In the genomic region with DNA sequence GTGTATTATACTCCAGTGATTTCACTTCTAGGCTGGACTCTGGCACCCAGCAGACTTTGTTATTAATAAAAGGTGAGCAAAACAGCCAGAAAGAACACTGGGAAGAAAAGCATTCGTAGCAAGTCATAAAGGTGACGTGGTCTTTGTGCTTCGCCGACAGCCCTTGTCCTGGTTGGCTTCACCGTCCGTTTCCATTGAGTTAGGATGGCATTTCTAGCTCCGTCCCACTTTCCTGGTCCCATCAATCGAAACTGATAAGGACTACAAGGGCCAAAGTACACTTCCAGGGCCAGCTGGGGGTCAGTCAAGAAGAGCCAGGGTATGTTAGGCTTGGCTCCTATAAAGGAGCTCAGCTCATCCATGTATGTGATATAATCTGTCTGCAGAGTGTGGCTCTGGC, we compare ENCODE assay signal across 46 mouse cellular contexts. TPM values are rescaled to one million over a fixed set of nuclear protein-coding genes. Genes with fewer than 3 reads are reported as not detected.
"Had no signal": no experiment of that assay in that cellular context is flagged by ENCODE, and none has a peak within 500 bp of the region (broad histone marks: within the 10 kb centered on the region; RNA-seq: fewer than 3 reads in every experiment).

No protein-coding gene starts in this region.

- H3K4me1 ChIP-seq: heart, embryonic 10.5 days; heart, embryonic 12.5 days; heart, embryonic 13.5 days; heart, embryonic 15.5 days; hindbrain, embryonic 10.5 days; hindbrain, embryonic 12.5 days; hindbrain, embryonic 13.5 days; hindbrain, embryonic 15.5 days; intestine, embryonic 15.5 days; kidney, embryonic 15.5 days had no signal

- H3K9ac ChIP-seq: heart, embryonic 12.5 days; heart, embryonic 13.5 days; heart, embryonic 15.5 days; hindbrain, embryonic 12.5 days; hindbrain, embryonic 13.5 days; hindbrain, embryonic 14.5 days; hindbrain, embryonic 15.5 days; intestine, embryonic 15.5 days; kidney, embryonic 15.5 days had no signal

- H3K4me3 ChIP-seq: heart, embryonic 10.5 days; heart, embryonic 12.5 days; heart, embryonic 13.5 days; heart, embryonic 15.5 days; hindbrain, embryonic 10.5 days; hindbrain, embryonic 12.5 days; hindbrain, embryonic 13.5 days; hindbrain, embryonic 15.5 days; intestine, embryonic 15.5 days; kidney, embryonic 15.5 days; layer of hippocampus, adult 2 months; left cerebral cortex, adult 2 months had no signal

- H3K4me2 ChIP-seq: heart, embryonic 11.5 days; heart, embryonic 12.5 days; heart, embryonic 13.5 days; heart, embryonic 15.5 days; hindbrain, embryonic 12.5 days; hindbrain, embryonic 13.5 days; hindbrain, embryonic 14.5 days; hindbrain, embryonic 15.5 days; intestine, embryonic 15.5 days; kidney, embryonic 15.5 days had no signal

- H3K27ac ChIP-seq: heart, embryonic 10.5 days; heart, embryonic 13.5 days; heart, embryonic 15.5 days; hindbrain, embryonic 10.5 days; hindbrain, embryonic 12.5 days; hindbrain, embryonic 13.5 days; hindbrain, embryonic 14.5 days; hindbrain, embryonic 15.5 days; hindbrain, postnatal 0 days; intestine, embryonic 15.5 days; kidney, embryonic 15.5 days; kidney, postnatal 0 days; layer of hippocampus, adult 2 months; left cerebral cortex, adult 2 months had no signal

- H3K27me3 ChIP-seq: heart, embryonic 12.5 days; heart, embryonic 13.5 days; heart, embryonic 15.5 days; hindbrain, embryonic 12.5 days; hindbrain, embryonic 13.5 days; hindbrain, embryonic 15.5 days; intestine, embryonic 15.5 days; kidney, embryonic 15.5 days had no signal

- H3K36me3 ChIP-seq: heart, embryonic 10.5 days; heart, embryonic 12.5 days; heart, embryonic 13.5 days; heart, embryonic 15.5 days; hindbrain, embryonic 10.5 days; hindbrain, embryonic 12.5 days; hindbrain, embryonic 13.5 days; hindbrain, embryonic 15.5 days; intestine, embryonic 15.5 days; kidney, embryonic 15.5 days had no signal

- H3K9me3 ChIP-seq: heart, embryonic 10.5 days; heart, embryonic 12.5 days; heart, embryonic 13.5 days; heart, embryonic 15.5 days; hindbrain, embryonic 10.5 days; hindbrain, embryonic 12.5 days; hindbrain, embryonic 13.5 days; hindbrain, embryonic 15.5 days; intestine, embryonic 15.5 days; kidney, embryonic 15.5 days had no signal

- DNase-seq: heart, postnatal 10 days; heart, postnatal 14 days; heart, postnatal 36 days; heart, postnatal 4 days; kidney, adult 11 months; kidney, adult 18-20 months; kidney, adult 2 months; kidney, adult 8-10 months; kidney, adult 9 months; kidney, postnatal 10 days; kidney, postnatal 14 days; kidney, postnatal 25 days; kidney, postnatal 36 days; kidney, postnatal 4 days; layer of hippocampus, adult 9-11 months; layer of hippocampus, postnatal 36 days had no signal

- ATAC-seq: hindbrain, embryonic 16.5 days; hindbrain, postnatal 0 days; inflammation-experienced regulatory T-cells, adult 6 months; intestine, embryonic 15.5 days had no signal

RNA-seq across cellular contexts. Expression of gene Fmo2, which starts 18.1 kb away (rescaled TPM):
- total RNA-seq: hematopoietic stem cell, adult 5-6 weeks had no signal
- polyA plus RNA-seq: heart, embryonic 10.5 days; hindbrain, embryonic 10.5 days; hindbrain, embryonic 12.5 days; inflammation-experienced regulatory T-cells, adult 6 months had no signal

RNA-seq across cellular contexts. Expression of gene Fmo6, which starts 20.7 kb away (rescaled TPM):
- total RNA-seq: heart, adult 8-10 months; heart, postnatal 10 days; heart, postnatal 14 days; heart, postnatal 36 days; heart, postnatal 4 days; hematopoietic stem cell, adult 5-6 weeks; hindbrain, postnatal 0 days; layer of hippocampus, adult 18-20 months; layer of hippocampus, adult 2 months; layer of hippocampus, adult 8-10 months; layer of hippocampus, postnatal 10 days; layer of hippocampus, postnatal 14 days; layer of hippocampus, postnatal 25 days; layer of hippocampus, postnatal 36 days; left cerebral cortex, adult 18-20 months; left cerebral cortex, adult 2 months had no signal
- polyA plus RNA-seq: heart, embryonic 10.5 days; heart, embryonic 11.5 days; heart, embryonic 12.5 days; heart, embryonic 13.5 days; heart, embryonic 14.5 days; heart, embryonic 15.5 days; heart, postnatal 0 days; hindbrain, embryonic 10.5 days; hindbrain, embryonic 11.5 days; hindbrain, embryonic 12.5 days; hindbrain, embryonic 13.5 days; hindbrain, embryonic 14.5 days; hindbrain, embryonic 15.5 days; hindbrain, embryonic 16.5 days; hindbrain, postnatal 0 days; inflammation-experienced regulatory T-cells, adult 6 months; intestine, embryonic 15.5 days; kidney, adult 2 months; kidney, postnatal 0 days; large intestine, adult 2 months had no signal
